Mouse (Mus musculus) frontal cortex, adult (tissue): Measurements from ENCODE around the gene Col23a1.

Experiments used
- ATAC-seq: cut with Nextera tagmentation; 2 replicates; pipeline ENCODE4 v1.9.2; 2017; ENCODE audit warnings: mild to moderate bottlenecking, moderate library complexity, mixed read lengths; ENCODE audit not compliant: low TSS enrichment

The Col23a1 gene

GRCm38 (mm10) chr11:51539759-51540282 lies 250.1 kb downstream of the Col23a1 start:
- peak; percentile 98 for ATAC-seq

GRCm38 (mm10) chr11:51542424-51542823 lies 252.7 kb downstream of the Col23a1 start:
- no peak for ATAC-seq

- no peak for ATAC-seq
These were observed 253.8 kb downstream of the Col23a1 start for GRCm38 (mm10) chr11:51543487-51544050.

- ATAC-seq: no peak
These were observed 254.7 kb downstream of the Col23a1 start for GRCm38 (mm10) chr11:51544413-51544812.

GRCm38 (mm10) chr11:51545811-51546210 lies 256.1 kb downstream of the Col23a1 start:
- no peak for ATAC-seq

GRCm38 (mm10) chr11:51551253-51551652 lies 261.5 kb downstream of the Col23a1 start:
- no peak for ATAC-seq

GRCm38 (mm10) chr11:51552091-51552490 lies 262.4 kb downstream of the Col23a1 start:
- no peak for ATAC-seq

- no peak for ATAC-seq
These were observed 264.9 kb downstream of the Col23a1 start for GRCm38 (mm10) chr11:51554590-51554989.

- no peak for ATAC-seq
These were observed 265.3 kb downstream of the Col23a1 start for GRCm38 (mm10) chr11:51555066-51555465.

GRCm38 (mm10) chr11:51563276-51563675 lies 273.6 kb downstream of the Col23a1 start:
- ATAC-seq: no peak

GRCm38 (mm10) chr11:51565062-51565461 lies 275.3 kb downstream of the Col23a1 start:
- no peak for ATAC-seq

- no peak for ATAC-seq
These were observed 276.2 kb downstream of the Col23a1 start for GRCm38 (mm10) chr11:51565951-51566350.

GRCm38 (mm10) chr11:51568801-51569200 lies 279.1 kb downstream of the Col23a1 start:
- no peak for ATAC-seq

GRCm38 (mm10) chr11:51576454-51576853 lies 286.7 kb downstream of the Col23a1 start:
- ATAC-seq: no peak

- no peak for ATAC-seq
These were observed 287.9 kb downstream of the Col23a1 start for GRCm38 (mm10) chr11:51577587-51577986.

- no peak for ATAC-seq
These were observed 289.3 kb downstream of the Col23a1 start for GRCm38 (mm10) chr11:51579024-51579423.

- ATAC-seq: no peak
These were observed 293.0 kb downstream of the Col23a1 start for GRCm38 (mm10) chr11:51582713-51583112.

- no peak; the same call in 1 of the 2 replicates for ATAC-seq
These were observed 294.3 kb downstream of the Col23a1 start for GRCm38 (mm10) chr11:51584057-51584430.

GRCm38 (mm10) chr11:51584431-51585248 lies 294.9 kb downstream of the Col23a1 start, which contains the start of gene Phykpl:
TSS of gene Phykpl (plus strand) at chr11:51584757.
- ATAC-seq: peak; percentile 93

- no peak for ATAC-seq
These were observed 296.0 kb downstream of the Col23a1 start for GRCm38 (mm10) chr11:51585608-51586252.

- ATAC-seq: no peak
These were observed 296.7 kb downstream of the Col23a1 start for GRCm38 (mm10) chr11:51586411-51586810.

- no peak for ATAC-seq
These were observed 297.3 kb downstream of the Col23a1 start for GRCm38 (mm10) chr11:51587059-51587458.

GRCm38 (mm10) chr11:51588833-51589232 lies 299.1 kb downstream of the Col23a1 start:
- ATAC-seq: no peak
